Mouse (Mus musculus): ENCODE measurements around the gene Ptprn2. TPM values are rescaled to one million over a fixed set of nuclear protein-coding genes. Genes with fewer than 3 reads are reported as not detected.

Gene Ptprn2
- polyA plus RNA-seq, 1 experiment from 2014 or later, result 0.16 TPM

GRCm38 (mm10) chr12:116976981-116977380 lies 491.5 kb downstream of the Ptprn2 start:
- 59% methylated on average over 6 of the region's 6 CpGs for WGBS
- Histone ChIP-seq H3K4me1 (no peaks in the 10 kb centered on the region), H3K36me3 (no peaks in the 10 kb centered on the region), H3K4me3 (no peak overlapping the region), H3K27ac (no peak overlapping the region), H3K27me3 (ENCODE audit: insufficient read depth, poor library complexity, severe bottlenecking) (no peaks in the 10 kb centered on the region), H3K9me3 (no peaks in the 10 kb centered on the region)
- DNase-seq (ENCODE audit: low spot score), result peak; percentile 25

DNA sequence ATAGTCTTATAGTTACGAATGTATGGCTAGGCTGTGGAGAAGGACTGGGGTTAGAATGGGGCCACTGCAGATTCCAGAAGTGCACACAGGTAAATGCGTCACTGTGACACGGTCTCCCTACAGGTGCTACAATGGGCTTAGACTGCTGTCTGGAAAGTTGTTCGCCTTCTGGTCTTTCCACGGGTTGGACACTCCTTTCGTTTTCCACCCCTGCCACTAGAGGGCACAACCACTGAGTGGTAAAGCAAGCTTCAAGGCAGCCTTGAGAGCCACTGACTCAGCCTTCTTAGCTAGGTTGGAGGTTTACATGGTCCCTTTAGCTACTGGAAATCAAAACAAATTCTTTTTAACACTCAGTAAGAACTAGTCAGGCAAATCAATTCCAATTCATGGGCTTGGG lies 492.7 kb downstream of the Ptprn2 start:
- no peak overlapping the region for H3K27ac ChIP-seq
- WGBS, result 86% methylated on average over 6 of the region's 6 CpGs

DNA sequence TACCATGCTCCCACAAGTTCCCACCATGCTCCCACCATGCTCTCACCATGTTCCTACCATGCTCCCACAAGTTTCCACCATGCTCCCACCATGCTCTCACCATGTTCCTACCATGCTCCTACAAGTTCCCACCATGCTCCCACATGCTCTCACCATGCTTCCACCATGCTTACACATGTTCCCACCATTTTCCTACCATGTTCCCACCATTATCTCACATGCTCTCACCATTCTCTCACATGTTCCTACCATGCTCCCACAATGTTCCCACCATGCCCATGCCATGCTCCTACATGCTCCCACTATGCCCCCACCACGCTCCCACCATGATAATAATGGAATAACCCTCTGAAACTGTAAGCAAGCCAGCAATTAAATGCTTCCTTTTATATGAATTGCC lies 495.8 kb downstream of the Ptprn2 start:
- DNase-seq (ENCODE audit: low spot score), result no peak
- WGBS, result 85% methylated on average over 1 of the region's 1 CpGs
- H3K27me3 ChIP-seq (ENCODE audit: insufficient read depth, poor library complexity, severe bottlenecking), result no peaks in the 10 kb centered on the region
- H3K9me3 ChIP-seq, result no peaks in the 10 kb centered on the region
- H3K4me3 ChIP-seq, result no peak overlapping the region
- H3K4me1 ChIP-seq, result no peaks in the 10 kb centered on the region
- H3K27ac ChIP-seq, result no peak overlapping the region
- H3K36me3 ChIP-seq, result no peaks in the 10 kb centered on the region

More for the DNA sequence above, 492.7 kb downstream of the Ptprn2 start:
- Histone ChIP-seq H3K36me3 (no peaks in the 10 kb centered on the region), H3K9me3 (no peaks in the 10 kb centered on the region), H3K4me3 (no peak overlapping the region), H3K4me1 (no peaks in the 10 kb centered on the region), H3K27me3 (ENCODE audit: insufficient read depth, poor library complexity, severe bottlenecking) (no peaks in the 10 kb centered on the region)
- DNase-seq (ENCODE audit: low spot score), result peak; percentile 71

DNA sequence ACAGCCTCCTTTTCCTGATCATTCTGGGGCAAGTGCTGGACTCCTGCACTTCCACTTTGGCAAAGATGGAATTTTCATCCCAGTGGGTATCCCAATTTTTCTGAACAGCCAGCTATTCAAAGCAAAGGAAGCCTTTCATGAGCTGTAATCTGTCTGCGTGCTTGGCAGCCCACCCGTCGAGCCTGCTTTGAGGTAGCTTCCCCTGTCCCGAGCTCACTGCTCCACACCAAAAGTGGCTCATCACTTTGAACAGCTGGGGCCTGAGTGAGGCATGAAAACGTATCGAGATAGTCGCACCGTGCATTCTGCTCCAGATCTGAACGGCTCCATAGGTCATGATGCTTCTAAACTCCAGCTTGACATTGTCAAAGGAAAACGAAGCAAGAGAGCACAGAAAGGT lies 503.6 kb downstream of the Ptprn2 start:
- H3K4me1 ChIP-seq, result no peaks in the 10 kb centered on the region
- DNase-seq (ENCODE audit: low spot score), result no peak
- 63% methylated on average over 10 of the region's 10 CpGs for WGBS
- no peaks in the 10 kb centered on the region for H3K36me3 ChIP-seq
- no peak overlapping the region for H3K4me3 ChIP-seq
- no peak overlapping the region for H3K27ac ChIP-seq
- no peaks in the 10 kb centered on the region for H3K9me3 ChIP-seq
- H3K27me3 ChIP-seq (ENCODE audit: insufficient read depth, poor library complexity, severe bottlenecking), result no peaks in the 10 kb centered on the region

GRCm38 (mm10) chr12:117001546-117002148 lies 516.1 kb downstream of the Ptprn2 start:
- no peaks in the 10 kb centered on the region for H3K36me3 ChIP-seq
- 62% methylated on average over 2 of the region's 2 CpGs for WGBS
- H3K27me3 ChIP-seq (ENCODE audit: insufficient read depth, poor library complexity, severe bottlenecking), result no peaks in the 10 kb centered on the region
- DNase-seq (ENCODE audit: low spot score), result no peak
- no peaks in the 10 kb centered on the region for H3K9me3 ChIP-seq
- H3K27ac ChIP-seq, result no peak overlapping the region
- no peaks in the 10 kb centered on the region for H3K4me1 ChIP-seq
- no peak overlapping the region for H3K4me3 ChIP-seq

GRCm38 (mm10) chr12:117016753-117017595 lies 531.5 kb downstream of the Ptprn2 start:
- no peak for DNase-seq (ENCODE audit: low spot score)
- 76% methylated on average over 15 of the region's 15 CpGs for WGBS
- Histone ChIP-seq H3K27ac (no peak overlapping the region), H3K27me3 (ENCODE audit: insufficient read depth, poor library complexity, severe bottlenecking) (no peaks in the 10 kb centered on the region), H3K4me3 (no peak overlapping the region), H3K9me3 (no peaks in the 10 kb centered on the region), H3K36me3 (no peaks in the 10 kb centered on the region), H3K4me1 (peaks cover 8% of the 10 kb centered on the region; the same call in 1 of the 2 replicates)

DNA sequence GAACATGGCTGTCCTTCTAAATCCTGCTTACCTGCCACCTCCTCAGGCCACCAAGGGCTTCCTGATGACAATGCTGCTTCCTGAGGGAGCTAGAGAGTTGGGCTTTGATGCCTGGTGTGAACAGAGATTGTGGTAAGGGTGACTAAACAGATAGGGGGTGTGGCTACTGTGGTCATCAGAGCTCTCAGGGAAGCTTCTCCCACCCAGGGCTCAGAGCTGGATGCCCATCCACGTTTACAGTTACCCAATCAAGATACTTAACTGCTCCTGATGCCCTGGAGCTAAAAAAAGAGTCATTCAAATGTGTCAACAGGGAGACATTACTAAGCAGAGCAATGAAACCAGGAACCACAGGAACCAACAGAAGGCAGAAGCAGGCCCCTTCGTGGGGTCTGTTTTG lies 532.4 kb downstream of the Ptprn2 start:
- no peak for DNase-seq (ENCODE audit: low spot score)
- H3K27ac ChIP-seq, result no peak overlapping the region
- H3K4me1 ChIP-seq, result peaks cover 8% of the 10 kb centered on the region; the same call in 1 of the 2 replicates
- no peaks in the 10 kb centered on the region for H3K9me3 ChIP-seq
- H3K36me3 ChIP-seq, result no peaks in the 10 kb centered on the region
- no peak overlapping the region for H3K4me3 ChIP-seq
- H3K27me3 ChIP-seq (ENCODE audit: insufficient read depth, poor library complexity, severe bottlenecking), result no peaks in the 10 kb centered on the region
- 19% methylated on average over 2 of the region's 2 CpGs for WGBS

- H3K36me3 ChIP-seq, result no peaks in the 10 kb centered on the region
- no peak overlapping the region for H3K4me3 ChIP-seq
- H3K4me1 ChIP-seq, result peaks cover under 1% of the 10 kb centered on the region; the same call in 1 of the 2 replicates
- DNase-seq (ENCODE audit: low spot score), result no peak
- WGBS, result 83% methylated on average over 4 of the region's 4 CpGs
- no peaks in the 10 kb centered on the region for H3K9me3 ChIP-seq
- H3K27me3 ChIP-seq (ENCODE audit: insufficient read depth, poor library complexity, severe bottlenecking), result 0 out of 2 replicates have a peak, but pooled peaks cover 2% of the 10 kb centered on the region
- no peak overlapping the region for H3K27ac ChIP-seq
Observed at GRCm38 (mm10) chr12:117023235-117023634, 537.7 kb downstream of the Ptprn2 start.

- WGBS, result 73% methylated on average over 4 of the region's 4 CpGs
- no peak for DNase-seq (ENCODE audit: low spot score)
- H3K4me1 ChIP-seq, result no peaks in the 10 kb centered on the region
- H3K4me3 ChIP-seq, result no peak overlapping the region
- no peak overlapping the region for H3K27ac ChIP-seq
- no peaks in the 10 kb centered on the region for H3K36me3 ChIP-seq
- 0 out of 2 replicates have a peak, but pooled peaks cover 3% of the 10 kb centered on the region for H3K27me3 ChIP-seq (ENCODE audit: insufficient read depth, poor library complexity, severe bottlenecking)
- H3K9me3 ChIP-seq, result no peaks in the 10 kb centered on the region
Observed at GRCm38 (mm10) chr12:117024916-117025315, 539.4 kb downstream of the Ptprn2 start.

DNA sequence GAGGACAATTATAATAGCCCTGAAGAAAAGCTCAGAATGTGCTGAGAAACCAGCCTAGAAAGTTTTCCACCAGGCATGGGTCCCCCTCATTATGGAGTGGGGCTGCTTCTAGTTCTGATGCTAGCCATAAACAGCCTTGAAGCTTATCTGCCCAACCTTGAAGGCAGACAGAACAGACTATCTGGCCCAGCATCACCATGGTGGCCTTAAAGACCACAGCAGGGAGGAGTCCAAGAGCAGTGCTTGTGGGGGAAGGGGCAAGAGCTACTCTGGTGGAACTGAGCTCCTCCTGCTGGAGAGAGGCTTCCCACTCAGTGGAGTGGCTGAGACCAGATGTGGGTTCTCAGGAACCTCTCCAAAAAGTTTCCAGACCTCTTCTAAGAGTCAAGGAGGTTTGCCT lies 540.2 kb downstream of the Ptprn2 start:
- Histone ChIP-seq H3K4me3 (no peak overlapping the region), H3K27me3 (ENCODE audit: insufficient read depth, poor library complexity, severe bottlenecking) (0 out of 2 replicates have a peak, but pooled peaks cover 3% of the 10 kb centered on the region), H3K4me1 (no peaks in the 10 kb centered on the region), H3K36me3 (no peaks in the 10 kb centered on the region), H3K9me3 (no peaks in the 10 kb centered on the region), H3K27ac (no peak overlapping the region)
- no peak for DNase-seq (ENCODE audit: low spot score)

DNA sequence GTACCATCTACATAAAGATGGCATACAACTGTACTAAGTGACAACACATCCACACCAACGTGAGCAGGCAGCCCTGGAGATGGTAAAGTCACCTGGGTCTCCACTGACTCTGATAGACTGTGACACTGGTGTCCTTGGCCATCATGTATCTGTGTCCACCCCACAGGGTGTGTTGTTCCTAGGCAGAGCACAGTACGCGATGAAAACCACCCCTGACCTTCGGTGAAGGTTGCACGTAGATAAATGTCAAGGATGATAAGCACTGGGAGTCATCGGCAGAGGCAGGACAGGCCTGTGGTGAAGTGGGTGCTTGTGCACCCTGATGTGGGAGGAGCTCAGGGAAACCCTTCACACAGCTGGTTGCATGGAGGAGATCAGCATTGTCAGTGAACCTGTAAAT lies 541.8 kb downstream of the Ptprn2 start:
- 62% methylated on average over 6 of the region's 6 CpGs for WGBS
- 0 out of 2 replicates have a peak, but pooled peaks cover 3% of the 10 kb centered on the region for H3K27me3 ChIP-seq (ENCODE audit: insufficient read depth, poor library complexity, severe bottlenecking)
- no peaks in the 10 kb centered on the region for H3K36me3 ChIP-seq
- no peaks in the 10 kb centered on the region for H3K9me3 ChIP-seq
- no peak overlapping the region for H3K4me3 ChIP-seq
- no peak for DNase-seq (ENCODE audit: low spot score)
- H3K4me1 ChIP-seq, result no peaks in the 10 kb centered on the region
- H3K27ac ChIP-seq, result no peak overlapping the region

DNA sequence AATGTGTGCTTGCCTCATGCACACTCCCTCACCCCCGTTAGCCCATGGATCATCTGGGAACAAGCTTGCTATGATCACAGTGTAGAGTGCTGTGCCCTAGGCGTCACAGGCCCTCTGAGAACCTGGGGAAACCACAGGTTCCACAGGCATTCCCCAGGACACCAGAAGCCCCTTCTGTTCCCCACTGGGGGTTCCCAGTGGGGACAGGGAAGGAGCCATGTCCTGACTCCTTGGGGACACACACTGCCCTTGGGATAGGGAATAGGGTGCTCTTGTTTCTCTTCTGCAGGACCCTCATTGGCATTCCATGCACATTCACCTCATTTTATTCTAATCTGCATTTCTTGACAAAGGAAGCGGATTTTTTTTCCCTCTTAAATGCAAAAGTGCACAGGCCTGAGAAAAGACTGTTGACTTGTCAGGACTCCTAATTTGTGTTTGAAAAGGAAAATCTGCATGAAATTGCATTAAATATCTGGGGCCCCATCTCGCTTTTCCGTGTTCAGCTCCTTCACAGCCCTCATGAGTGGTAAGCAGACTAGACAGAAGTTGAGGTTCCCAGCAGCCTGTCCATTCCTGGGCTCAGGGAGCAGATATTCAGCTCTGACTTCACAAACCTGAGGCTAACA lies 542.9 kb downstream of the Ptprn2 start:
- Histone ChIP-seq H3K9me3 (no peaks in the 10 kb centered on the region), H3K4me3 (no peak overlapping the region), H3K27ac (no peak overlapping the region), H3K4me1 (no peaks in the 10 kb centered on the region), H3K27me3 (ENCODE audit: insufficient read depth, poor library complexity, severe bottlenecking) (0 out of 2 replicates have a peak, but pooled peaks cover 3% of the 10 kb centered on the region), H3K36me3 (no peaks in the 10 kb centered on the region)
- WGBS, result 80% methylated on average over 5 of the region's 5 CpGs
- DNase-seq (ENCODE audit: low spot score), result no peak

GRCm38 (mm10) chr12:117033172-117033571 lies 547.7 kb downstream of the Ptprn2 start:
- DNase-seq (ENCODE audit: low spot score), result no peak
- H3K4me3 ChIP-seq, result no peak overlapping the region
- H3K9me3 ChIP-seq, result no peaks in the 10 kb centered on the region
- no peaks in the 10 kb centered on the region for H3K36me3 ChIP-seq
- 0 out of 2 replicates have a peak, but pooled peaks cover 2% of the 10 kb centered on the region for H3K27me3 ChIP-seq (ENCODE audit: insufficient read depth, poor library complexity, severe bottlenecking)
- 92% methylated on average over 1 of the region's 1 CpGs for WGBS
- no peak overlapping the region for H3K27ac ChIP-seq
- no peaks in the 10 kb centered on the region for H3K4me1 ChIP-seq

All from heart, embryonic 10.5 days (tissue).